Mouse (Mus musculus): ENCODE results near the gene Luc7l3. TPM values are rescaled to one million over a fixed set of nuclear protein-coding genes. Genes with fewer than 3 reads are reported as not detected.

Luc7l3 gene
- polyA plus RNA-seq (2015; fragmentation: Nextera tagmentation; extraction: Ambion mirVana), result 47.1 and 50.8 TPM in 2 replicates

DNA sequence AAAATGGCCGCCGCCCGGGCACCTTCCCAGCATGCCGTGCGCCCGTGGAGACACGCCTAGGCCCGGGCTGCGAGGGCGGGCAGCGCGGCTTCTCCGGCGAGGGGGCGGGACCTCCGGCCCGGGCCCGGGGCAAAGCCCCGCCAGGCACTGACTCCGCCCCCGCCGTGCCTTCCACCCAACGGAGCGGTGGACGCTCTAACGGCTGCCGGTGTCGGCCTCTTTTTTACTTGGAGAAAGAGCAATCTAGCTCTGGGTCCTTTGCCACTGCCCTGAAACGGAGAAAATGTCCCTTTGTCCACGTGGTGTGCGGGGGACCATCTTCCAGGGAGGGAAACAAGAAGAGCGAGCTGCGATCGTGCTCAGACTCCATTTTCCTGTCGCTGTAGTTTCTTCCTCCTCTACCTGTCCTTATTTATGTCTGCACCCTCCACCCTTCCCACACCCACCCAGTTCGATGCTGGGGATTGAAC lies at the start of gene Luc7l3:
TSS of gene Luc7l3 (minus strand) at position 58 of the 470 bp plus-strand sequence.

GRCm38 (mm10) chr11:94327693-94328643 lies 6.2 kb upstream of the Luc7l3 start, which contains the start of gene Ankrd40:
Gene Ankrd40 (plus strand): TSS chr11:94328001.

GRCm38 (mm10) chr11:94281199-94282181 lies 40.3 kb downstream of the Luc7l3 start, which contains the start of gene Gm21885:
Gene Gm21885 (plus strand): TSS chr11:94281873.

DNA sequence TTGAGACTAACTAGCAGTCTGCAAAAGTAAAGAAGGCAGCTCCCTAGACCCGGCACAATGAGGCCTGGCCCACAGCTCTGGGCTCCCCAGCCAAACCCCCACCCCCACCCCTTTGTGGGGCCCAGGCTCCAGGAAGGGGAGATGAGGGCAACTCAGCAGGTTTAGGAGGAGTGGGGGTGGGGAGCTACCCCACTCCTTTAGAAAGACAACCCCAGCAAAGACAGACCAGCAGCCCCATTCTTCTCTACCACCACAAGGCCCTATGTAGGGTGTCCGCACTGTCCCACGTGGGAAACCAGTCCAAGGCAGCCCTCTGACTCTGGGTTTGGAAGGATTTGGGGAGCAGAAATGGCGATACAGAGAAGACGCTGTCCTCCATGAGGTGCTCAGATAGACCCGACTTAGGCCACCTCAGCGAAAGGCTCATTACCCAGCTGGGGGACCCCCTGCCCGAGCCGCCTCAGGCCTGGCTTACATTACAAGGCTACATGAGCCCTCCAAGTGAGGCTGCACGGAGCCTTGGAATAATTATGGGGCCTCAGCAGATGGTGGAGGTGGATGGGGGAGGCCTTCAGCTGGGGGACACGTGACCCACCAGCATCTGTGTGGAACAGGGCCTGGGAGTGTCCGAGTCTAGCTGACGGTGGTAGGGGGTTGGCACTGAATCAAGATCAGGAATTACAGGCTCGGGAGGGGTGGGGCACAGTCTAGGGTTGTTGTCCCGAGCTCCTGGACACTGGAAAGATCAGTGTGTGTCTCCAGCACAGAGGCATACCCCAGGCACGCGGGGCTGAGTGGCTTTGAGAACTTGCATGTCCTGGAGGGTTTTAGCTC lies 75.6 kb downstream of the Luc7l3 start, which contains the start of gene Wfikkn2:
TSS of gene Wfikkn2 (minus strand) at position 51 of the 834 bp plus-strand sequence.

Other genes starting within 250 kb of the Luc7l3 start
- gene Tob1, start 110.5 kb downstream of the Luc7l3 start, polyA plus RNA-seq (2015; fragmentation: Nextera tagmentation; extraction: Ambion mirVana), result 91.6 and 112 TPM in 2 replicates
- gene Wfikkn2, start 76.0 kb downstream of the Luc7l3 start, polyA plus RNA-seq (2015; fragmentation: Nextera tagmentation; extraction: Ambion mirVana), result 3.5 and 4.2 TPM in 2 replicates
- not detected in 2 replicates for gene Gm21885, start 40.1 kb downstream of the Luc7l3 start, polyA plus RNA-seq (2015; fragmentation: Nextera tagmentation; extraction: Ambion mirVana)
- 40.7 and 42.7 TPM in 2 replicates for gene Ankrd40, start 6.0 kb upstream of the Luc7l3 start, polyA plus RNA-seq (2015; fragmentation: Nextera tagmentation; extraction: Ambion mirVana)
- gene Abcc3, start 71.0 kb upstream of the Luc7l3 start, polyA plus RNA-seq (2015; fragmentation: Nextera tagmentation; extraction: Ambion mirVana), result 0.42 and 0.95 TPM in 2 replicates
- 2.4 and 2.6 TPM in 2 replicates for gene Cacna1g, start 152.2 kb upstream of the Luc7l3 start, polyA plus RNA-seq (2015; fragmentation: Nextera tagmentation; extraction: Ambion mirVana)
- gene Spata20, start 164.2 kb upstream of the Luc7l3 start, polyA plus RNA-seq (2015; fragmentation: Nextera tagmentation; extraction: Ambion mirVana), result not detected in 2 replicates
- 0.55 and 1.5 TPM in 2 replicates for gene Epn3, start 178.0 kb upstream of the Luc7l3 start, polyA plus RNA-seq (2015; fragmentation: Nextera tagmentation; extraction: Ambion mirVana)
- 0.06 and 0.12 TPM in 2 replicates for gene Mycbpap, start 199.8 kb upstream of the Luc7l3 start, polyA plus RNA-seq (2015; fragmentation: Nextera tagmentation; extraction: Ambion mirVana)
- 2.3 and 2.5 TPM in 2 replicates for gene Rsad1, start 227.3 kb upstream of the Luc7l3 start, polyA plus RNA-seq (2015; fragmentation: Nextera tagmentation; extraction: Ambion mirVana)
- gene Chad, start 243.1 kb upstream of the Luc7l3 start, polyA plus RNA-seq (2015; fragmentation: Nextera tagmentation; extraction: Ambion mirVana), result 0.17 and 5.2 TPM in 2 replicates

Data from skeletal muscle tissue, postnatal 0 days (tissue).